Mouse (Mus musculus): ENCODE measurements around the gene Gm21761.
"Not testable (repeated sequence)": the region's sequence is repeated elsewhere in the genome, so short reads cannot be mapped to it uniquely, and the experiment has no call there.

DNA sequence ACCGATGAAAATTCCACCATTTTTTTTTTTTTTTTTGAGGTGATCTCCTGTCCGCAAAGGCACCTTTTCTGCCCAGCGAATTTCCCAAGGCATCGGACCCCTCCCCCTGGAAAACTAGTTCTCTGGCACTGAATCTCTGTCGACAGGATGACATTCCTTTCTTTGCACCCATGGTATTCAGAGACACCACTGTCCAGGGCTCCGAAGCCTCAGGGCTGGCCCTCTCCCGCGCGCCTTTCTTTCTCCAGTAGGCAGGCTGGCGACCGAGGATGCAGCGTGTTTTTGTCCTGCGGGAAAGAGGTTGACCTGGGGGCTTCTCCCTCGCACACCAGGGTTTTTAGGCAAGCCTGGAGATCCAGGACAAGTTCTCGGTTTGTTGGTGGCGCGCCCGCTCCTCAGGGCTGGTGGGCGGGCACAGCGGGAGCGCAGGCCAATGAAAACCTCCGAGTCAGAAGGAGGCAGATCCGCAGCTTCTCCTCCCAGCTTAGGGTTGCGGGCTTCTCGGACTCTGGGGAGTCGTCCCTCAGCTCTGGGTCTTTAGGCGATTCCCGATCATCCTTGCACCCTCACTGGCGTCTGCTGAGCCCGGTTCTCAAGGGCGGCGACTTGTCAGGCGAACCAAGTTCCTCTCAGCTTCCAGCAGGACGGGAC is 36.4 kb upstream of the Gm21761 start:
- TF ChIP-seq CEBPB (IDR thresholded peaks at IDR 0.05; ENCODE audit: low read depth); USF1 (IDR thresholded peaks at IDR 0.05; ENCODE audit: low read depth); CTCF (IDR thresholded peaks at IDR 0.05; ENCODE audit: control insufficient read depth, insufficient read depth, insufficient read length); MYOD1 (IDR thresholded peaks at IDR 0.05; ENCODE audit: control insufficient read depth, insufficient read length, low read depth); MYOG (IDR thresholded peaks at IDR 0.05; ENCODE audit: control insufficient read depth, extremely low read depth, insufficient read length); MAX (IDR thresholded peaks at IDR 0.05); FOSL1 (IDR thresholded peaks at IDR 0.05; ENCODE audit: insufficient read depth, low read length, poor library complexity, severe bottlenecking): not testable (repeated sequence)
